Mouse (Mus musculus) spleen, adult 2 months (tissue): ENCODE measurements at regions not wholly inside any gene's neighbourhood (a gene's known extent, or its start where the extent isn't known, plus 50 kb on each side); places are given as distances from the start of the nearest gene placed in this dataset.

Source experiments
- CTCF ChIP-seq: fragments of 200-500 bp; IDR thresholded peaks from 2 replicates; pipeline ENCODE4 v1.5.1; 2011; ENCODE audit warnings: mild to moderate bottlenecking, inconsistent platforms; ENCODE audit not compliant: insufficient read depth, insufficient read length, insufficient replicate concordance; ENCODE audit errors: extremely low read depth
- POLR2A ChIP-seq: fragments of 200-500 bp; IDR thresholded peaks from 2 replicates; pipeline ENCODE4 v1.6.1; 2011; ENCODE audit warnings: low read depth, low read length, inconsistent platforms

DNA sequence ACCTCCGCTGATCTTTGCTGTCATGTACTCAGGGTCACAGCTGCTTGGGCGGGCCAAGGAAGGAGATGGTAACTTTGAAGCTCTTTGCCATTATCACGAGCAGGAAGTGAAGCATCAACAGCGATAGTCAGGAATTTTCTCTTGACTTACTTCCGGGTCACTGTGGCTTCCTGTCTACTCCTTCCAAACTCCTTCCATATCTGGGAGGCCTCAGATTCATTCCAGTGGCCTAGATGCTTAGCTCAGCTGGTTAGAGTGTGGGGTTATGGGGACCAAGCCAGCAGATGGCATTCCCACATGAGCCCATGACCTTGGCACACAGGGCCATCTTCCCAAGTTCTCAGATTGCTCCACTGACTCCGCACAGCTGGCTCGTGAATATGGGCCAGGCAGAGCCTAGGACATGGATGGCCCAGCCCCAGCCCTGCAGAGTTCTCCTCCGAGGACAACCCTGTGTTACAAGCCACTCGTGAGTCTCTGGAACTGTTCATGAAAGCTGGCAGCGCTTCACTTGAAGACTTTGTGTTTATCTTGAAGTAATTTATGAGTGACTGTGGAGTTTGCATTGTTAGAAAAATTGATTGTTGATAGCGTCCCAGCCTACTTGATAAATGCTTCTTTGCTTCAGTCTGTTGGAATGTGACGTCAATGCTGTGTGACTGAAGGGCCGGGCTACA lies 133.2 kb downstream of the Slc30a10 start:
- no peak for TF ChIP-seq CTCF
- TF ChIP-seq POLR2A = no peak
